Comparison of ENCODE assay signal across 8 mouse cellular contexts in the genomic region with DNA sequence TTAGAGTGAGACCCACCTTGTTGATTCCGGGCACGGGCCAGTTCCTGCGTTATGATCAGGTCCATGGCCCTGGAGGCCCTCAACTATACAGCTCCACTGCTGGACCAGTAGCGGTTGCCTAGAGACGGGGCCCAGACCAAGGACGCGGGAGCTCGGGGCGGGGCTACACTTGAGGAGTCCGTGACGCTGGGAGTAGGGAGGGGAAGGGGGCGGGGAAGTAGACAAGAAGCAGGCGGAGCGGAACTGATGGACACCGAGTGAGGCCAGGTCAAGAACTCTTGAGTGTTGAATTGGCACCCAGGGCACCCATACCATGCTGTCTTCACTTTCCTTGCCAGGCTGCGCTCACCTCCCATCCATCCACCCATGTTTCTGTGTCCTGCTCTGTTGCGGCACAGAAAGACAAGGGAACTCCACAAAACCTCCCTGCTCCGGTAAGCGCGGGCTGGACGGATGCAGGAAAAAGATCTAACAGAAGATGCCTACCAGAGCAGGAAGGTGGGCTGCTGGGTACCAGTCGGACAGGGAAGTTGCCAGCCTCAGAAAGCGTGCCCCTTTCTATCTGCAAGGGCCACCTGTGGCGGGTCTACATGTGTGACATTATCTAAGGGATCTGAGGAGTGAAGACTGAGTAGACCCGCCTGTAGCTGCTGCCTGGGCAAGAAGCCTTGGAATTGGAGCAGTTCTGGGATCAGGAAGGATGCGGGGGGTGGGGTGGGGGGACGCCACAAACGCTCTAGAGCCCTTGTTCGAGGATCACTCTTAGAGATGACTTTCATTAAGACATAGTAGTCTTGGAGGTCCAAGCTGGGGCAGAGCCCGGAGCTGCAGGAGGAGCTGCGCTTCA. TPM values are rescaled to one million over a fixed set of nuclear protein-coding genes. Genes with fewer than 3 reads are reported as not detected.
DNase-seq lines count a peak whose midpoint lies in the region; ATAC-seq and TF ChIP-seq lines count a peak whose summit lies in the region.

A gene (minus strand): TSS at position 112 of the 847 bp plus-strand sequence.

- H3K36me3 ChIP-seq in hindbrain, embryonic 11.5 days (ENCODE audit: control insufficient read depth, insufficient read depth, low read length) = no peaks in the 10 kb centered on the region
- H3K36me3 ChIP-seq in lung, embryonic 16.5 days (ENCODE audit: control insufficient read depth, insufficient read depth, low read length) = no peaks in the 10 kb centered on the region

- no peaks in the 10 kb centered on the region for H3K27me3 ChIP-seq in cerebellum, adult 2 months (ENCODE audit: control insufficient read depth, insufficient read depth, low read length)
- no peaks in the 10 kb centered on the region for H3K27me3 ChIP-seq in hindbrain, embryonic 11.5 days (ENCODE audit: control insufficient read depth, insufficient read depth, low read length)
- no peaks in the 10 kb centered on the region; the same call in 1 of the 2 replicates for H3K27me3 ChIP-seq in lung, embryonic 16.5 days (ENCODE audit: control insufficient read depth, insufficient read depth, low read depth, low read length)

- under 1% methylated on average over 31 of the region's 31 CpGs for WGBS in cerebellum, adult 2 months
- WGBS in hindbrain, embryonic 11.5 days = under 1% methylated on average over 31 of the region's 31 CpGs
- WGBS in lung, embryonic 16.5 days = under 1% methylated on average over 30 of the region's 31 CpGs

- peak; percentile 94 for ATAC-seq in hindbrain, embryonic 11.5 days (ENCODE audit: low FRiP score)
- peak; percentile 92 for ATAC-seq in lung, embryonic 16.5 days (ENCODE audit: low read depth)

- peak within 1 kb of the TSS; percentile 67 for H3K27ac ChIP-seq in cerebellum, adult 2 months (ENCODE audit: insufficient read depth, low read length)
- no peak within 1 kb of the TSS for H3K27ac ChIP-seq in hindbrain, embryonic 11.5 days (ENCODE audit: low read depth, low read length)
- no peak within 1 kb of the TSS for H3K27ac ChIP-seq in lung, embryonic 16.5 days (ENCODE audit: low read length)

- H3K9ac ChIP-seq in hindbrain, embryonic 11.5 days (ENCODE audit: low read depth, low read length) = peak within 1 kb of the TSS; percentile 21; the same call in 1 of the 2 replicates
- peak within 1 kb of the TSS; percentile 63 for H3K9ac ChIP-seq in lung, embryonic 16.5 days (ENCODE audit: low read length)

- 0 out of 2 replicates have a peak, but pooled peaks have one; percentile 38 for TF ChIP-seq POLR2A in cerebellum, adult 2 months (IDR thresholded peaks at IDR 0.05; ENCODE audit: borderline replicate concordance, insufficient read depth, low read length)

- DNase-seq in MN1 (ENCODE audit: low spot score) = peak; percentile 91
- DNase-seq in cerebellum, adult 2 months = peak; percentile 85 to 90
- DNase-seq in frontal cortex, adult 2 months (ENCODE audit: extremely low spot score in 1 of 2, low spot score in 1 of 2) = peak; percentile 38 to 84
- DNase-seq in hindbrain, embryonic 11.5 days (ENCODE audit: low spot score) = peak; percentile 92
- DNase-seq in layer of hippocampus, adult 9-11 months = peak; percentile 85
- DNase-seq in ovary, postnatal 14 days (ENCODE audit: low spot score) = peak; percentile 69
- peak; percentile 75 for DNase-seq in thymus, postnatal 4 days

- no peaks in the 10 kb centered on the region for H3K9me3 ChIP-seq in hindbrain, embryonic 11.5 days (ENCODE audit: control insufficient read depth, low read length)
- no peaks in the 10 kb centered on the region for H3K9me3 ChIP-seq in lung, embryonic 16.5 days (ENCODE audit: control insufficient read depth, low read length)

- H3K4me1 ChIP-seq in cerebellum, adult 2 months (ENCODE audit: control insufficient read depth, insufficient read depth, low read length) = no peaks in the 10 kb centered on the region
- H3K4me1 ChIP-seq in hindbrain, embryonic 11.5 days (replicated peaks; ENCODE audit: control insufficient read depth, insufficient read depth, low read length) = no peaks in the 10 kb centered on the region; the same call in 1 of the 2 replicates
- H3K4me1 ChIP-seq in lung, embryonic 16.5 days (replicated peaks; ENCODE audit: control insufficient read depth, insufficient read depth, low read length) = 0 out of 2 replicates have a peak, but pooled peaks cover 5% of the 10 kb centered on the region

- peak within 1 kb of the TSS; percentile 65 for H3K4me2 ChIP-seq in hindbrain, embryonic 11.5 days (replicated peaks; ENCODE audit: low read depth, low read length)
- peak within 1 kb of the TSS; percentile 94 for H3K4me2 ChIP-seq in lung, embryonic 16.5 days (ENCODE audit: low read depth, low read length)

- TF ChIP-seq CTCF in cerebellum, adult 2 months (IDR thresholded peaks at IDR 0.05; ENCODE audit: borderline replicate concordance, insufficient read depth, low read depth, low read length) = no peak

- peak within 1 kb of the TSS; percentile 98 for H3K4me3 ChIP-seq in cerebellum, adult 2 months (replicated peaks; ENCODE audit: insufficient read depth, low read depth, low read length)
- peak within 1 kb of the TSS; percentile 50 for H3K4me3 ChIP-seq in hindbrain, embryonic 11.5 days (ENCODE audit: low read depth, low read length)
- peak within 1 kb of the TSS; percentile 65 for H3K4me3 ChIP-seq in lung, embryonic 16.5 days (ENCODE audit: low read length)

RNA-seq across cellular contexts. Expression of the gene that starts here (rescaled TPM):
- 5.3 TPM in 2 replicates for polyA plus RNA-seq in cerebellum, adult 2 months (2012; rRNA removed)
- polyA plus RNA-seq in frontal cortex, adult 2 months (2012; rRNA removed) = 2.8 and 3.3 TPM in 2 replicates
- polyA plus RNA-seq in hindbrain, embryonic 11.5 days (2014; fragmentation: Nextera tagmentation; extraction: Ambion mirVana) = 1.0 TPM in 2 replicates
- 2.7 and 3.3 TPM in 2 replicates for polyA plus RNA-seq in lung, embryonic 16.5 days (2015; fragmentation: Nextera tagmentation; extraction: Ambion mirVana)
